Mouse (Mus musculus): ENCODE results near the gene Adgrg3.

Gene Adgrg3

GRCm38 (mm10) chr8:95080381-95081341, 63.2 kb downstream of the Adgrg3 start, which contains the start of gene Katnb1:
Gene Katnb1, plus strand, starts transcription at chr8:95081186.
- peak; percentile 99 for DNase-seq (ENCODE audit: low spot score)

GRCm38 (mm10) chr8:95081650-95082049, 64.2 kb downstream of the Adgrg3 start:
- DNase-seq (ENCODE audit: low spot score), result peak; percentile 30

- no peak for DNase-seq (ENCODE audit: low spot score)
These were observed 66.8 kb downstream of the Adgrg3 start for GRCm38 (mm10) chr8:95084261-95084660.

- no peak for DNase-seq (ENCODE audit: low spot score)
These were observed 67.4 kb downstream of the Adgrg3 start for GRCm38 (mm10) chr8:95084744-95085431.

GRCm38 (mm10) chr8:95085432-95086141, 68.1 kb downstream of the Adgrg3 start:
- no peak for DNase-seq (ENCODE audit: low spot score)

GRCm38 (mm10) chr8:95093574-95093973, 76.1 kb downstream of the Adgrg3 start:
- no peak for DNase-seq (ENCODE audit: low spot score)

Data from c-Kit-positive CD71-positive TER-119-positive erythroid progenitor cells, embryonic 14.5 days (primary cell).